Mouse (Mus musculus) limb, embryonic 14.5 days (tissue): ENCODE measurements at regions not wholly inside any gene's neighbourhood (a gene's known extent, or its start where the extent isn't known, plus 50 kb on each side); places are given as distances from the start of the nearest gene placed in this dataset.

Experiments
- ATAC-seq: fragments of 200-750 bp; cut with Nextera tagmentation; 2 replicates; pipeline ENCODE4 v1.8.0; 2017; ENCODE audit warnings: low read depth, moderate number of reproducible peaks, moderate TSS enrichment; ENCODE audit not compliant: low FRiP score
- DNase-seq: peaks from one replicate; pipeline ENCODE4 v3.0.0-alpha.2; 2015; ENCODE audit warnings: low spot score
- H3K27ac ChIP-seq: fragments of 300-500 bp; sonication (generic); replicated peaks from 2 replicates; pipeline ENCODE4 v1.5.1; 2014; ENCODE audit warnings: low read depth, mild to moderate bottlenecking, low read length, moderate library complexity, mixed read lengths
- H3K27me3 ChIP-seq: fragments of 300-500 bp; sonication (generic); 2 replicates; pipeline ENCODE4 v1.6.1; 2014; ENCODE audit warnings: low read length, mixed read lengths; ENCODE audit not compliant: control insufficient read depth, insufficient read depth
- H3K36me3 ChIP-seq: fragments of 300-500 bp; sonication (generic); 2 replicates; pipeline ENCODE4 v1.6.1; 2014; ENCODE audit warnings: mild to moderate bottlenecking, low read length, moderate library complexity, mixed read lengths; ENCODE audit not compliant: control insufficient read depth, insufficient read depth
- H3K4me1 ChIP-seq: fragments of 300-500 bp; sonication (generic); 2 replicates; pipeline ENCODE4 v1.6.1; 2014; ENCODE audit warnings: antibody characterized with exemption, low read length, mixed read lengths; ENCODE audit not compliant: control insufficient read depth, insufficient read depth
- H3K4me2 ChIP-seq: fragments of 300-500 bp; sonication (generic); replicated peaks from 2 replicates; pipeline ENCODE4 v1.6.1; 2014; ENCODE audit warnings: low read depth, mild to moderate bottlenecking, low read length, moderate library complexity; ENCODE audit not compliant: severe bottlenecking
- H3K4me3 ChIP-seq: fragments of 300-500 bp; sonication (generic); replicated peaks from 2 replicates; pipeline ENCODE4 v1.5.1; 2014; ENCODE audit warnings: low read length
- H3K9ac ChIP-seq: fragments of 300-500 bp; sonication (generic); 2 replicates; pipeline ENCODE4 v1.6.1; 2014; ENCODE audit warnings: mild to moderate bottlenecking, low read depth, low read length, moderate library complexity; ENCODE audit not compliant: severe bottlenecking
- H3K9me3 ChIP-seq: fragments of 300-500 bp; sonication (generic); 2 replicates; pipeline ENCODE4 v1.6.1; 2016; ENCODE audit warnings: low read length; ENCODE audit not compliant: control insufficient read depth
- POLR2A ChIP-seq: fragments of 200-500 bp; IDR thresholded peaks from 2 replicates; pipeline ENCODE4 v1.8.0; 2012; ENCODE audit warnings: inconsistent platforms, mild to moderate bottlenecking, moderate library complexity, borderline replicate concordance; ENCODE audit not compliant: insufficient read depth, insufficient read length; ENCODE audit errors: extremely low read depth
- WGBS: fragments of 180-500 bp; shearing (Covaris S2); extraction: QIAGEN DNeasy Blood & Tissue Kit; methylation state at CpG from one replicate; pipeline ENCODE4 v1.1.7; 2014; 5-methylcytosine and 5-hydroxymethylcytosine counted together

DNA sequence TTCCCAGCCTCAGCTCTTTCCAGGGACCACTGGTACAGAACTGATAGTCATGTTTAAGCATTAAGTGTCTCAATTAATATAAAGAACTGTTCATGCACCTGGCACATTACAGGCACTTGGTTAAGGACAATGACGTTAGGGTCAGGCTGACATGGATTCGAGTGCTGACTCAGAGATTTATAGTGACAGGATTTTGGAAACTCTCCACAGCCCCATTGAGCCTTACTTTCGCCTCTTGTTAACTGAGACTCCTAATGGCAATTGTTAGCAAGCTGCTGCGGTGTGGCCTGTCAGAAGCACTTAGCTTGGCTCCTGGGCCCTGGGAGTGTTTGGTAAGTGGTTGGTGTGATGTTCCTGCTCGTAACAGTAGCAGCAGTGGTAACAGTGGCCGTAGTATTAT, 644.4 kb downstream of the Dhx35 start:
- Histone ChIP-seq H3K27ac (no peak overlapping the region), H3K9me3 (peaks cover 3% of the 10 kb centered on the region; the same call in 1 of the 2 replicates), H3K9ac (no peak overlapping the region), H3K36me3 (no peaks in the 10 kb centered on the region), H3K4me3 (no peak overlapping the region), H3K4me2 (no peak overlapping the region), H3K27me3 (no peaks in the 10 kb centered on the region), H3K4me1 (0 out of 2 replicates have a peak, but pooled peaks cover 3% of the 10 kb centered on the region)
- ATAC-seq: no peak
- no peak for TF ChIP-seq POLR2A
- 61% methylated on average over 6 of the region's 6 CpGs for WGBS
- no peak for DNase-seq

DNA sequence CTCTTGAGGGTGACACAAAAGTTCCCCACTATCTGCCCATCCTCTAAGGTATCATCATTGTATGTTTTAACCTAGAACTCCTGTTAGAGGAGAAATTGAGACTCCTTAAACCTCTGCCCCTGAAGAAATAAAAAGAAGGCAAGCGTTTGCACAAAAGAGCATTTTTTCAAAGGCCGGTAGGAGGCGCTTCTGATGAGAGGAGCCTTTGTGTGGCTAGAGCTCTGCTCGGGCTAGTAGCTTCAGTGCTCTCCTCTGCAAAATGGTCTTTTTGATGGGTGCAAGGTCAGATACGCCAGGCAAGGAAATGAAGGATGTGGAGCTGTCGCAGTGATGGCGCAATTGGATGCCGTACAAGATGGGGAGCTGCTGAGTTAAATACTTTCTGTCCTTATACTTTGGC, 649.0 kb downstream of the Dhx35 start:
- ATAC-seq: no peak
- 21% methylated on average over 8 of the region's 8 CpGs for WGBS
- no peak overlapping the region for H3K27ac ChIP-seq
- no peak overlapping the region for H3K4me2 ChIP-seq
- H3K9me3 ChIP-seq: no peaks in the 10 kb centered on the region
- no peak overlapping the region for H3K4me3 ChIP-seq
- H3K27me3 ChIP-seq: no peaks in the 10 kb centered on the region
- peak; percentile 50 for DNase-seq
- peaks cover 6% of the 10 kb centered on the region; the same call in 1 of the 2 replicates for H3K4me1 ChIP-seq
- H3K36me3 ChIP-seq: no peaks in the 10 kb centered on the region
- TF ChIP-seq POLR2A: no peak
- H3K9ac ChIP-seq: no peak overlapping the region

GRCm38 (mm10) chr2:159446434-159446833, 651.8 kb downstream of the Dhx35 start:
- Histone ChIP-seq H3K27ac (no peak overlapping the region), H3K27me3 (no peaks in the 10 kb centered on the region), H3K4me3 (no peak overlapping the region), H3K9me3 (no peaks in the 10 kb centered on the region), H3K4me1 (peaks cover 6% of the 10 kb centered on the region; the same call in 1 of the 2 replicates), H3K4me2 (no peak overlapping the region), H3K9ac (no peak overlapping the region), H3K36me3 (no peaks in the 10 kb centered on the region)
- ATAC-seq: no peak
- no peak for TF ChIP-seq POLR2A
- 56% methylated on average over 5 of the region's 5 CpGs for WGBS
- DNase-seq: no peak

- no peak for DNase-seq
- no peaks in the 10 kb centered on the region for H3K27me3 ChIP-seq
- no peaks in the 10 kb centered on the region for H3K9me3 ChIP-seq
- no peak for ATAC-seq
- H3K9ac ChIP-seq: no peak overlapping the region
- H3K4me1 ChIP-seq: peaks cover 6% of the 10 kb centered on the region; the same call in 1 of the 2 replicates
- no peak overlapping the region for H3K4me3 ChIP-seq
- no peak for TF ChIP-seq POLR2A
- H3K4me2 ChIP-seq: no peak overlapping the region
- no peak overlapping the region for H3K27ac ChIP-seq
- no peaks in the 10 kb centered on the region for H3K36me3 ChIP-seq
- 75% methylated on average over 5 of the region's 5 CpGs for WGBS
Measured at GRCm38 (mm10) chr2:159446886-159447285, 652.3 kb downstream of the Dhx35 start.

DNA sequence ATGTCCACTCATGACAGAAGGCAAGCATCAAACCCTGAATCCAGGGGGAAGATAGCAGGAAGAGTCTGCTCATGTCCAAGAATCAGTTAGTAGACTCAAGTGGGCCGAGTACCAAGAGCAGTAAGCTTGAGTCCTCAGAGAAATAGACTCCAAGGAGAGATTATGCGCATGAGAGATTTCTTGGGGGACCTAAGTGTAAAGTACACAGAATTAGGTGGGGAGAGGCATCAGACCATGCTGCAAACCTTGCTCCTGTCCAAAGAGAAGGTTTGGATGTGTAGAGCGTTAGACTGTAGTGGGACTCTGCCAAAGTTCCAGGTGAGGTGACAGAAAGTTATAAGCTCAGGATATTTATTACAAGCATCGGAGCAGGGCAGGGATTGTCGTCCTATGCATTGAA, 654.4 kb downstream of the Dhx35 start:
- WGBS: 88% methylated on average over 5 of the region's 5 CpGs
- H3K4me2 ChIP-seq: no peak overlapping the region
- H3K27ac ChIP-seq: no peak overlapping the region
- no peaks in the 10 kb centered on the region for H3K36me3 ChIP-seq
- ATAC-seq (no peak), DNase-seq (no peak)
- no peak for TF ChIP-seq POLR2A
- peaks cover 3% of the 10 kb centered on the region; the same call in 1 of the 2 replicates for H3K4me1 ChIP-seq
- H3K9me3 ChIP-seq: no peaks in the 10 kb centered on the region
- H3K4me3 ChIP-seq: no peak overlapping the region
- no peaks in the 10 kb centered on the region for H3K27me3 ChIP-seq
- no peak overlapping the region for H3K9ac ChIP-seq

GRCm38 (mm10) chr2:159451439-159451838, 656.8 kb downstream of the Dhx35 start:
- ATAC-seq: no peak
- WGBS: 71% methylated on average over 9 of the region's 9 CpGs
- H3K4me2 ChIP-seq: no peak overlapping the region
- no peak for DNase-seq
- no peaks in the 10 kb centered on the region for H3K36me3 ChIP-seq
- H3K4me3 ChIP-seq: no peak overlapping the region
- H3K9ac ChIP-seq: no peak overlapping the region
- H3K27me3 ChIP-seq: no peaks in the 10 kb centered on the region
- no peaks in the 10 kb centered on the region for H3K9me3 ChIP-seq
- H3K27ac ChIP-seq: no peak overlapping the region
- H3K4me1 ChIP-seq: no peaks in the 10 kb centered on the region
- TF ChIP-seq POLR2A: no peak
